Mouse (Mus musculus) A20 (cell line): ENCODE data around the gene Dtnbp1.

ENCODE experiments used
- DNase-seq: peaks from one replicate; pipeline ENCODE4 v3.0.0-alpha.2; 2011; ENCODE audit warnings: low read depth, low spot score

The Dtnbp1 gene

GRCm38 (mm10) chr13:44904271-44904670, 97.7 kb downstream of the Dtnbp1 start:
- no peak for DNase-seq

GRCm38 (mm10) chr13:44903416-44903815, 98.5 kb downstream of the Dtnbp1 start:
- DNase-seq = no peak

GRCm38 (mm10) chr13:44902299-44902698, 99.6 kb downstream of the Dtnbp1 start:
- DNase-seq = no peak

GRCm38 (mm10) chr13:44896211-44896610, 105.7 kb downstream of the Dtnbp1 start:
- no peak for DNase-seq

GRCm38 (mm10) chr13:44891813-44892730, 109.9 kb downstream of the Dtnbp1 start:
- no peak for DNase-seq

GRCm38 (mm10) chr13:44890612-44891011, 111.3 kb downstream of the Dtnbp1 start:
- DNase-seq = no peak

- no peak for DNase-seq
These were observed 115.7 kb downstream of the Dtnbp1 start for GRCm38 (mm10) chr13:44886221-44886620.

GRCm38 (mm10) chr13:44881001-44881400, 120.9 kb downstream of the Dtnbp1 start:
- DNase-seq = no peak

GRCm38 (mm10) chr13:44876799-44877198, 125.1 kb downstream of the Dtnbp1 start:
- no peak for DNase-seq
